Mouse (Mus musculus) cerebellum, adult 2 months (tissue): ENCODE measurements at regions not wholly inside any gene's neighbourhood (a gene's known extent, or its start where the extent isn't known, plus 50 kb on each side); places are given as distances from the start of the nearest gene placed in this dataset.

Experiments
- DNase-seq, 2 experiments: peaks; one replicate each; pipeline ENCODE4 v3.0.0; 2021
- H3K27ac ChIP-seq: fragments of 200-500 bp; 2 replicates; pipeline ENCODE4 v1.5.1; 2012; ENCODE audit warnings: low read length, control low read depth, inconsistent platforms; ENCODE audit not compliant: insufficient read depth
- H3K27me3 ChIP-seq: fragments of 200-500 bp; 2 replicates; pipeline ENCODE4 v1.6.1; 2012; ENCODE audit warnings: inconsistent platforms, mild to moderate bottlenecking, low read length, moderate library complexity; ENCODE audit not compliant: control insufficient read depth, insufficient read depth
- H3K4me1 ChIP-seq: fragments of 200-500 bp; 2 replicates; pipeline ENCODE4 v1.6.1; 2011; ENCODE audit warnings: low read length; ENCODE audit not compliant: control insufficient read depth, insufficient read depth
- H3K4me3 ChIP-seq: fragments of 200-500 bp; replicated peaks from 2 replicates; pipeline ENCODE3; 2011; ENCODE audit warnings: mild to moderate bottlenecking, low read depth, low read length, control low read depth; ENCODE audit not compliant: insufficient read depth
- CTCF ChIP-seq: fragments of 200-500 bp; IDR thresholded peaks from 2 replicates; pipeline ENCODE4 v1.5.1; 2011; ENCODE audit warnings: low read depth, mild to moderate bottlenecking, control low read depth, low read length, moderate library complexity, borderline replicate concordance; ENCODE audit not compliant: insufficient read depth
- POLR2A ChIP-seq: fragments of 200-500 bp; IDR thresholded peaks from 2 replicates; pipeline ENCODE4 v1.6.1; 2011; ENCODE audit warnings: low read length, control low read depth, borderline replicate concordance; ENCODE audit not compliant: insufficient read depth
- WGBS: fragments of 180-500 bp; shearing (Covaris S2); methylation state at CpG from one replicate; pipeline ENCODE4 v1.1.7; 2018; 5-methylcytosine and 5-hydroxymethylcytosine counted together

DNA sequence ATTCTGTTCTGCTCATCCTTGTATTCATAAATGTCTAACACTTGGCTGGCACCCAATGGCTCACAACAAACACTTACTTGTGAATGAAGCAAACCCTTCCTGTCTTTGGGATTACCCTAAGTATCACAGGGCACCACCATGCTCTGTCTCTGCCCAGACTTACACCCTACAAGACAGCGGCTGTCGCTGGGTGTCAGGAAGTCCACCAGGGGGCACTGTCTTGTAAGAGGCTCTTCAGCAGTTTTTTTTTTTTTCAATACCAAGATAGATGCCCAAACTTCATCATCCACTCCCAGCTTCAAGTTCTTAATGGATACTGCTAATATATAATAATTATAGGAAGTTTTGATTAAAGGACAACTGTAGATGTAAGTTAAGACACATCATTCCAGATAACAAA, 247.7 kb upstream of the Dnajc19 start:
- no peak for TF ChIP-seq POLR2A
- peak; percentile 25; the same call in 1 of the 2 replicates for TF ChIP-seq CTCF
- H3K27ac ChIP-seq = no peak overlapping the region
- WGBS = 7% methylated on average over 2 of the region's 2 CpGs
- H3K4me3 ChIP-seq = no peak overlapping the region
- no peaks in the 10 kb centered on the region for H3K4me1 ChIP-seq
- peak; percentile 20 to 21 for DNase-seq
- H3K27me3 ChIP-seq = no peaks in the 10 kb centered on the region

DNA sequence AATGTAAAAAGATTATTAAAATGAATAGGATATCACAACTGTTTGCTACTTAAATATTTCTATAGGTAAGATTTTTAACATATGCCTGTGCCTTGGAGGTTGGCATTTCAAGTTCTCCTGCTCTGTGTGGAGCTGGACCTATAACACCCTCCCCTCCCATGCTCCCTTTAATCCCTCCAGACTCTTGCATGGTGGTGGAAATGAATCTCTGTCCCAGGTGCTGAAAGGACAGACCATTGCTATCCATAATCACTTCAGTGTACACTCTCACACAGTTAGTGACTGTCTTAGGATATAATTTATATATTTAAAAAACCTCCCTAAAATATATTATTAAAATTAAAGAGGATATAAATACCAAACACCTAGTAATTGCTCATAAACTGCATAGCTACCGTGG, 244.5 kb upstream of the Dnajc19 start:
- no peak for TF ChIP-seq POLR2A
- no peak for TF ChIP-seq CTCF
- WGBS = 95% methylated on average over 1 of the region's 1 CpGs
- no peak for DNase-seq
- H3K27ac ChIP-seq = no peak overlapping the region
- no peaks in the 10 kb centered on the region for H3K4me1 ChIP-seq
- no peaks in the 10 kb centered on the region for H3K27me3 ChIP-seq
- H3K4me3 ChIP-seq = no peak overlapping the region

DNA sequence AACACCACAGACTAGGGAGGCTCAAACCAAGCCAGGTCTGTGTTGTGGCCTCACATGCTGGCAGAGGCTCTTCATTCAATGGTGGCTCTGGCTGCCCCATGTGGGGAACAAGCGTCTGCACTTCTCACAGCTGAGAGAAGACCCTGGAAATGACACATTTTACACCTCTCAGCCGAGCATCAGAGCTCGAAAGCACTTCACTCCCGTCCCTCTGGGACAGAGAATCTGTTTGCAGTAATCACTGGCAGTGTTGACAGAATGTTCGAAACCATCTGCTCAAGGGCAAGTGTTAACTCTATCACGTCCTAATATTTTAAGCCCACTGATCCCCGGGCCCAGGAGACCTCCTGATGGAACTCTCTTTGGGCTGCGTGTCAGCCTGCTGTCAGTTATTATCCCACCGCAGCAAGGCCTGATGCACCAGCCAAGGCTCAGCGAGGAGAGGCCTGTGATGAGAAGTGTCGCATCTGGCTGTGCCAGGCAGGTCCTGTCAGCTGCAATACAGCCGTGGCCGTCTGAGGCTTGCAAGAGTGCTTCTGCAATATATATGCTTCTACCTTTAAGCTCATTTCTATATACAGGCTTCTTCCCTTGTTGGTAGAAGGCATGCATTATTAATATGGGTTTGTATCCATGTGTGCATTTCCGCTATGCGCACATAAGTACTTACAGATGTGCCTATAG, 241.5 kb upstream of the Dnajc19 start:
- WGBS = 23% methylated on average over 15 of the region's 15 CpGs
- H3K4me1 ChIP-seq = no peaks in the 10 kb centered on the region
- H3K4me3 ChIP-seq = no peak overlapping the region
- H3K27ac ChIP-seq = no peak overlapping the region
- no peaks in the 10 kb centered on the region for H3K27me3 ChIP-seq
- DNase-seq = no peak
- TF ChIP-seq POLR2A = no peak
- TF ChIP-seq CTCF = no peak

DNA sequence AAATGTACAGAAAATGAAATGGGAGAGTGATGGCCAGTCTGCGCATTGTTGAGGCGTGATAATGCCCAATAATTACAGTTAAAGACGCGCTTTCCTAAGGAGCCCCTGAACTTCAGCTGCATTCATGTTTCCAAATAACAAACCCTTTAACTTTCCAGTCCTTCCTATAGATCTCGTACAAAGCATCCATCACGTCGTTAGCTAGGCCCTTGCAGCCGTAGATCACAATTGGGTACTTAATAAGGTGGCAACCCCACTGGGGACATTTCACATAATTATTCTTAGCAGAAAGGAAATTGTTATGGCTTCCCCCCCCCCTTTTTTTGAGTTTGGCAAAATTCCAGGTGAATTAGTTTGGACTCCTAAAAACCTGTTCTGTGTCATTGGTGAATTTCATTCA, 233.7 kb upstream of the Dnajc19 start:
- TF ChIP-seq POLR2A (no peak), CTCF (no peak)
- DNase-seq = no peak
- Histone ChIP-seq H3K4me3 (no peak overlapping the region), H3K27me3 (no peaks in the 10 kb centered on the region), H3K27ac (no peak overlapping the region), H3K4me1 (no peaks in the 10 kb centered on the region)
- WGBS = 94% methylated on average over 8 of the region's 8 CpGs

DNA sequence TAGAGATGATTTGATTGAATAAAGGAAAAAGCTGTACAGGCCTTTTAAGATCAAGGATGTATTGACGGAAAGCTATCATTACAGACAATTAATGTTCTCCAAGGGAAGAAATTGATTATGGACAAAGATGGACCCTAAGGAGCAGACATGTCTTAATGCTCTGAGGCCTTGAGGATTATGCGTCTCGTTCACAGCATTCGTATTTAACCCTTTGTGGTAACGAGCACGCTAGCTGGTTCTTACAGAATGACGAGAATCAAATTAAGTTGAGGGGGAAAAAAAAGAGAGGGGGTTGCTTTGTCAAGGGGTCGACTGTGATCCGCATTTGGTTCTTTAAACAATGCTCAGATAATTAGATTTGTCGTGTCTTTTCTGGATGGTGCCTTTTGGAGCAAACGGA, 233.3 kb upstream of the Dnajc19 start:
- 69% methylated on average over 11 of the region's 11 CpGs for WGBS
- Histone ChIP-seq H3K27ac (no peak overlapping the region), H3K4me3 (no peak overlapping the region), H3K27me3 (no peaks in the 10 kb centered on the region), H3K4me1 (no peaks in the 10 kb centered on the region)
- DNase-seq = no peak
- no peak for TF ChIP-seq POLR2A
- TF ChIP-seq CTCF = no peak

DNA sequence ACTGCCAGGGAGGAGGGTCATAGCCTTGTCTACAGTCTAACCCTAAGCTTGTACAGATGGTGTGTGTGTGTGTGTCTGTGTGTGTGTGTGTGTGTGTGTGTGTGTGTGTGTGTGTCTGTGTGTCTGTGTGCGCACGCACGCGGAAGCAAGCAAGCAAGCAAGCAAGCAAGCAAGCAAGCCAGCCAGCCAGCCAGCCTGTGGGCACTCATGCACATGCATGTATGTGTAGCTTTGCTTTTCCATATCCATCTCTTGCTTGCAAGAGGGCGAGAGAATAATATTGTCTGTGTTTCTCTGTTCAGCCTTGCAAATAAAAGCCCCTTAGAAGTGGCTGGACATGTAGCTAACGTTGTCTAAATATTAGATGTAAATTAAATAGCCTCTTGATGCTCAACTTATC, 230.8 kb upstream of the Dnajc19 start:
- no peak overlapping the region for H3K27ac ChIP-seq
- no peak for DNase-seq
- WGBS = 78% methylated on average over 6 of the region's 6 CpGs
- no peaks in the 10 kb centered on the region for H3K4me1 ChIP-seq
- H3K27me3 ChIP-seq = no peaks in the 10 kb centered on the region
- H3K4me3 ChIP-seq = no peak overlapping the region
- TF ChIP-seq CTCF (no peak), POLR2A (no peak)

DNA sequence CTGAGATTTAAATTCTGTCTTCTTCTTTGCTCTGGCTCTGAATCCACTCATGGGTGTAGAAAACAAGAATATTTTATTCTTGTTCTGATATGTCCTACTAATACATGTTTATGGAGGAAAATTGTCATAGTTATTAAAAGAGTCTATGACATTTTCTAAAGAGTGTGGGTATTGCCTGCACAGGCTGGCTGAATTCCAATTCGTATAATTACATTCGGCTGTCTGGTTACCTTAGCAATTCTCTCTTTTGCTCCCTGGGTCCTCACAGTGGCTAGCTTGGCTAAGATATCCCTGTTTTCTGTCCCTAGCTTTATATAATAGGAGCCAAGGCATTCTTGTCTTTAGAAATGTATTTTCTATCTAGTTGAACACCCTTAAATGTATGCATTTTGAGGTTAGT, 218.5 kb upstream of the Dnajc19 start:
- DNase-seq = no peak
- no peaks in the 10 kb centered on the region for H3K4me1 ChIP-seq
- WGBS = 32% methylated on average over 2 of the region's 2 CpGs
- H3K27ac ChIP-seq = no peak overlapping the region
- TF ChIP-seq CTCF (no peak), POLR2A (no peak)
- no peak overlapping the region for H3K4me3 ChIP-seq
- no peaks in the 10 kb centered on the region for H3K27me3 ChIP-seq

DNA sequence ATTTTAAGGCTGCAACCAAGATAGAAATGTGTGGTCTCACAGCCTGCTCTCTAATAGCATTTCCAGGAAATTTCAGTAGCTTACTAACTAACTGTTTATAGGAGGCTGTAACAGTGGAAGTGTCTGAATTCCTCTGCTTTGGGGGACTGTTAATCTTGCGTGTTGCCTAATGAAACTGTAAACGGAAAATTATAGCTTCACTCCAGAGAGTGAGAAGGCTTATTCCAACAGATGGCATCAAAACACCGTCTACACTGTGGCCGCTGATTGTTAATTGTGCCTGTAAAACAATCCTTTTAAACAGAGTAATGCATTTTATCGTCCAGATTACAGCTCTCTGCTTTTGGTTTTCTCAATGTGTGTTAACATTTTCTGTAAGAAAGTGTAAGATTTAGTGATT, 206.7 kb upstream of the Dnajc19 start:
- TF ChIP-seq POLR2A (no peak), CTCF (no peak)
- H3K4me1 ChIP-seq = no peaks in the 10 kb centered on the region
- no peaks in the 10 kb centered on the region for H3K27me3 ChIP-seq
- H3K4me3 ChIP-seq = no peak overlapping the region
- WGBS = 40% methylated on average over 5 of the region's 5 CpGs
- H3K27ac ChIP-seq = no peak overlapping the region
- no peak for DNase-seq
